In the genomic region with DNA sequence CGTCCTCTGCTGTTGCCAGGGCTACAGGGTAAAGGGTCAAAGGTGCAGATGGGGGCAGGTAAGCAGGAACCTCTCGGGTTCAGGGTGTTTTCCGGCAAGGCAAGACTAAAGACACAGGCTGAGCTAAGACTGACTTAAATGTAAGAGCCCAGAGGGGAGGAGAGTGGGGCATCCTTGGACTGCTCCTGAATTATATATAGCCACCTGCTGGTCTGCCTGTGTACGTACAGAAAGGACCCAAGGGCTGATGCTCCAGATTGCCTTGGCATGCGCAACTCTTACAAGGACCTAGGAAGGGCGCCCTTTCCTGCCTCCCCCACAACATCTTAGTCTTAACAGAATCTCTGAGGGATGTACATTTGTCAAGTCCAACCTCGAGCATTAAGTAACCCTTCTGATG, we compare ENCODE assay signal across 7 mouse cellular contexts.
DNase-seq lines count a peak whose midpoint lies in the region; ATAC-seq and TF ChIP-seq lines count a peak whose summit lies in the region.

No protein-coding gene starts in this region.

- WGBS in intestine, embryonic 14.5 days = 42% methylated on average over 7 of the region's 7 CpGs

- no peaks in the 10 kb centered on the region for H3K36me3 ChIP-seq in intestine, embryonic 14.5 days (ENCODE audit: control insufficient read depth, insufficient read depth, low read length)

- H3K4me3 ChIP-seq in layer of hippocampus, adult 2 months = no peak overlapping the region
- no peak overlapping the region for H3K4me3 ChIP-seq in intestine, embryonic 14.5 days (ENCODE audit: low read depth, low read length)

- no peak for DNase-seq in layer of hippocampus, adult 2 months (ENCODE audit: low spot score in 2 of 2)
- no peak for DNase-seq in layer of hippocampus, postnatal 25 days (ENCODE audit: extremely low spot score in 1 of 2, low spot score in 1 of 2)
- DNase-seq in embryo, embryonic 11 days = peak; percentile 61
- DNase-seq in intestine, embryonic 14.5 days (ENCODE audit: low spot score) = no peak
- DNase-seq in adrenal gland, adult 8-10 months = no peak

- H3K27me3 ChIP-seq in intestine, embryonic 14.5 days (replicated peaks; ENCODE audit: control insufficient read depth, insufficient read depth, low read length) = no peaks in the 10 kb centered on the region

- H3K4me1 ChIP-seq in intestine, embryonic 14.5 days (replicated peaks; ENCODE audit: control insufficient read depth, insufficient read depth, low read length) = 0 out of 2 replicates have a peak, but pooled peaks cover 5% of the 10 kb centered on the region

- H3K9me3 ChIP-seq in intestine, embryonic 14.5 days (ENCODE audit: control insufficient read depth, low read length) = no peaks in the 10 kb centered on the region

- TF ChIP-seq CTCF in layer of hippocampus, adult 2 months (conservative IDR thresholded peaks at IDR 0.05) = peak; percentile 72

- H3K27ac ChIP-seq in layer of hippocampus, adult 2 months = no peak overlapping the region
- no peak overlapping the region for H3K27ac ChIP-seq in intestine, embryonic 14.5 days (ENCODE audit: low read depth)

- peak; percentile 50; the same call in 1 of the 2 replicates for ATAC-seq in intestine, embryonic 14.5 days (replicated peaks; ENCODE audit: low FRiP score, low TSS enrichment, low read depth)
- ATAC-seq in megakaryocyte-erythroid progenitor cell, adult 5-6 weeks (replicated peaks; ENCODE audit: low FRiP score, low TSS enrichment, poor library complexity, severe bottlenecking) = 0 out of 2 replicates have a peak, but pooled peaks have one; percentile 37
- ATAC-seq in erythroid progenitor cell, adult 5-6 weeks (replicated peaks; ENCODE audit: low FRiP score, poor library complexity, severe bottlenecking) = no peak

- H3K9ac ChIP-seq in intestine, embryonic 14.5 days (ENCODE audit: low read length) = no peak overlapping the region

- H3K4me2 ChIP-seq in intestine, embryonic 14.5 days (ENCODE audit: low read length) = no peak overlapping the region
